Mouse (Mus musculus) embryonic facial prominence, embryonic 14.5 days (tissue): ENCODE measurements at regions not wholly inside any gene's neighbourhood (a gene's known extent, or its start where the extent isn't known, plus 50 kb on each side); places are given as distances from the start of the nearest gene placed in this dataset.

ENCODE experiments used
- ATAC-seq: fragments of 200-750 bp; cut with Nextera tagmentation; 2 replicates; pipeline ENCODE4 v1.8.0; 2017; ENCODE audit warnings: low read depth, moderate number of reproducible peaks, moderate TSS enrichment
- DNase-seq: peaks from one replicate; pipeline ENCODE4 v3.0.0-alpha.2; 2015; ENCODE audit warnings: low spot score
- H3K27ac ChIP-seq: fragments of 300-500 bp; sonication (generic); replicated peaks from 2 replicates; pipeline ENCODE4 v1.5.1; 2014; ENCODE audit warnings: low read depth, mild to moderate bottlenecking, low read length, moderate library complexity
- H3K27me3 ChIP-seq: fragments of 300-500 bp; sonication (generic); replicated peaks from 2 replicates; pipeline ENCODE4 v1.6.1; 2014; ENCODE audit warnings: low read length; ENCODE audit not compliant: control insufficient read depth, insufficient read depth
- H3K36me3 ChIP-seq: fragments of 300-500 bp; sonication (generic); 2 replicates; pipeline ENCODE4 v1.6.1; 2014; ENCODE audit warnings: low read length, mixed read lengths; ENCODE audit not compliant: control insufficient read depth, insufficient read depth
- H3K4me1 ChIP-seq: fragments of 300-500 bp; sonication (generic); 2 replicates; pipeline ENCODE4 v1.6.1; 2014; ENCODE audit warnings: antibody characterized with exemption, low read length; ENCODE audit not compliant: control insufficient read depth, insufficient read depth
- H3K4me2 ChIP-seq: fragments of 300-500 bp; sonication (generic); 2 replicates; pipeline ENCODE4 v1.6.1; 2014; ENCODE audit warnings: low read depth, mild to moderate bottlenecking, low read length, moderate library complexity, mixed read lengths
- H3K4me3 ChIP-seq: fragments of 300-500 bp; sonication (generic); 2 replicates; pipeline ENCODE4 v1.5.1; 2014; ENCODE audit warnings: low read depth, mild to moderate bottlenecking, low read length
- H3K9ac ChIP-seq: fragments of 300-500 bp; sonication (generic); 2 replicates; pipeline ENCODE4 v1.6.1; 2014; ENCODE audit warnings: low read depth, mild to moderate bottlenecking, low read length, moderate library complexity, mixed read lengths
- H3K9me3 ChIP-seq: fragments of 300-500 bp; sonication (generic); 2 replicates; pipeline ENCODE4 v1.6.1; 2016; ENCODE audit warnings: low read length; ENCODE audit not compliant: control insufficient read depth
- WGBS: fragments of 180-500 bp; shearing (Covaris S2); extraction: QIAGEN DNeasy Blood & Tissue Kit; methylation state at CpG from one replicate; pipeline ENCODE4 v1.1.7; 2014; 5-methylcytosine and 5-hydroxymethylcytosine counted together

DNA sequence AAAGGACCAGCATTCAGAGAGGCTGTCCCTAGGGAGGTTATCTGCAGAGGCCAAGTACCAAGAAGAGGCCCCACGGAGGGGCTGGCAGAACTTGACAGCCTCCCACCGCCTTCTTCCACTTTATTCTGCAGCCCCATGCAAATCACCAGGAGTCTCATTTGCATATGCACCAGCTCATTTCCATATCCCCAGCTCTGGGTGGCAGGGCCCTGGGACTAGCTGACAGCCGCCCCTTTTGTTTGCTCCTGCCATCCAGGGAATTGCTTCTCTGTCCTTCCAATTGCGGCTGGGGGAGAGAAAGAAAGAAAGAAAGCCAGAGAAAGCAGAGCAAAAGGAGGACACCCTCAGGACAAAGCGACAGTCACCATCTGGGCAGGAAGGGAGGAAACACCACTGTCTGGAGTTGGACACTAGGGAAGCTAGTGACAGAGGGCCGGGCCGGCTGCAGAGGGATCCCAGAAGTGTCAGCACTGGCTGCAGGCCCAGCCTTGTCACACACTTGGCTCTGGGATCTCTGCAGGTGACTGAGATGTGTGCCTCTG lies 102.4 kb downstream of the Mn1 start:
- Histone ChIP-seq H3K4me1 (peaks cover 4% of the 10 kb centered on the region; the same call in 1 of the 2 replicates), H3K4me2 (no peak overlapping the region), H3K36me3 (no peaks in the 10 kb centered on the region), H3K9ac (no peak overlapping the region), H3K9me3 (no peaks in the 10 kb centered on the region), H3K27ac (no peak overlapping the region), H3K4me3 (no peak overlapping the region), H3K27me3 (no peaks in the 10 kb centered on the region)
- WGBS, result 20% methylated on average over 7 of the region's 7 CpGs
- ATAC-seq (no peak), DNase-seq (no peak)

- no peak overlapping the region for H3K4me3 ChIP-seq
- H3K4me1 ChIP-seq, result peaks cover 4% of the 10 kb centered on the region; the same call in 1 of the 2 replicates
- 49% methylated on average over 2 of the region's 2 CpGs for WGBS
- no peaks in the 10 kb centered on the region for H3K36me3 ChIP-seq
- 0 out of 2 replicates have a peak, but pooled peaks have one; percentile 13 for ATAC-seq
- no peak overlapping the region for H3K9ac ChIP-seq
- no peak overlapping the region for H3K27ac ChIP-seq
- H3K9me3 ChIP-seq, result no peaks in the 10 kb centered on the region
- no peaks in the 10 kb centered on the region for H3K27me3 ChIP-seq
- H3K4me2 ChIP-seq, result no peak overlapping the region
- DNase-seq, result no peak
Measured at GRCm38 (mm10) chr5:111521866-111522265, 104.7 kb downstream of the Mn1 start.

DNA sequence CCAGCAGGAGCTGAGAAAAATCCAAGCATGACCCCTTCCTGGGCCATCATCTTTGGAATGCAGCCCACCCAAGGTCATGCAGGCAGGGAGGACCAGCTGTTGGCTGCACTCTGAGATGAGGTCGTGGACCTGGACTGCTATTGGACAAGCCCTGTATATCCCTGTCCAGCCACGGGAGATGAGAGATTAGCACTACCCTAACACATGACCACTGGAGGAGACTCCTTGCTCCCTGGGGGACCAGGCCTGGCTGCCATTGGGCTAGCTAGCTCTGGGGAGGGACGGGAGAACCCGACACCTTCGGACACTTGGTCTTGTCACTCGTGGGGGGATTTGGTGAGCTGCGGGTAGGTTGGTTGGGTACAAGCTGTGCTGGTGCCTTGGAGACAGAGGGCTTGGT lies 105.4 kb downstream of the Mn1 start:
- Histone ChIP-seq H3K27me3 (no peaks in the 10 kb centered on the region), H3K4me2 (no peak overlapping the region), H3K4me1 (peaks cover 4% of the 10 kb centered on the region; the same call in 1 of the 2 replicates), H3K4me3 (no peak overlapping the region), H3K27ac (no peak overlapping the region), H3K9ac (no peak overlapping the region), H3K9me3 (no peaks in the 10 kb centered on the region), H3K36me3 (no peaks in the 10 kb centered on the region)
- DNase-seq (peak; percentile 86), ATAC-seq (peak; percentile 90)
- WGBS, result 45% methylated on average over 7 of the region's 7 CpGs

DNA sequence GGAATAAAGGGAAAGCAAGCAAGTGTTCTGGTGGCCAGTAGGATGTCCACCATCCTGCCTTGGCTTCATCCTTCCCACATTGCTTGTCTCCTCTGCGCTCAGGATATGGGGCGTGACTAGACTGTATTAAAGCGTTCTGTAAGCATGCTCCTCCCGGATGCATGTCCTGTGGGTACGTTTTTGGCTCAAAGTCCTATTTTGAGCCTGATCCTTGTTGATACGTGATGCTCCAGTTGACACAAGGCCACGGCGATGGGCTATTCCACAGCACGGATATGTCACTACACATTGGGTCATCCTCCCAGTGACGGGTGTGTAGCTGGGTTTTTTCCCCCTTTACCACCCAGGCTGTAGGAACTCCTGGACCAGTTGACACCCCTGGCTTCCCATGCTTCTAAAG lies 110.6 kb downstream of the Mn1 start:
- ATAC-seq (no peak), DNase-seq (no peak)
- no peaks in the 10 kb centered on the region for H3K27me3 ChIP-seq
- H3K27ac ChIP-seq, result no peak overlapping the region
- H3K36me3 ChIP-seq, result no peaks in the 10 kb centered on the region
- H3K4me3 ChIP-seq, result no peak overlapping the region
- WGBS, result 74% methylated on average over 10 of the region's 10 CpGs
- peaks cover 13% of the 10 kb centered on the region for H3K4me1 ChIP-seq
- no peaks in the 10 kb centered on the region for H3K9me3 ChIP-seq
- no peak overlapping the region for H3K9ac ChIP-seq
- no peak overlapping the region for H3K4me2 ChIP-seq

- no peak for ATAC-seq
Measured at GRCm38 (mm10) chr5:111529096-111529495, 111.9 kb downstream of the Mn1 start.

DNA sequence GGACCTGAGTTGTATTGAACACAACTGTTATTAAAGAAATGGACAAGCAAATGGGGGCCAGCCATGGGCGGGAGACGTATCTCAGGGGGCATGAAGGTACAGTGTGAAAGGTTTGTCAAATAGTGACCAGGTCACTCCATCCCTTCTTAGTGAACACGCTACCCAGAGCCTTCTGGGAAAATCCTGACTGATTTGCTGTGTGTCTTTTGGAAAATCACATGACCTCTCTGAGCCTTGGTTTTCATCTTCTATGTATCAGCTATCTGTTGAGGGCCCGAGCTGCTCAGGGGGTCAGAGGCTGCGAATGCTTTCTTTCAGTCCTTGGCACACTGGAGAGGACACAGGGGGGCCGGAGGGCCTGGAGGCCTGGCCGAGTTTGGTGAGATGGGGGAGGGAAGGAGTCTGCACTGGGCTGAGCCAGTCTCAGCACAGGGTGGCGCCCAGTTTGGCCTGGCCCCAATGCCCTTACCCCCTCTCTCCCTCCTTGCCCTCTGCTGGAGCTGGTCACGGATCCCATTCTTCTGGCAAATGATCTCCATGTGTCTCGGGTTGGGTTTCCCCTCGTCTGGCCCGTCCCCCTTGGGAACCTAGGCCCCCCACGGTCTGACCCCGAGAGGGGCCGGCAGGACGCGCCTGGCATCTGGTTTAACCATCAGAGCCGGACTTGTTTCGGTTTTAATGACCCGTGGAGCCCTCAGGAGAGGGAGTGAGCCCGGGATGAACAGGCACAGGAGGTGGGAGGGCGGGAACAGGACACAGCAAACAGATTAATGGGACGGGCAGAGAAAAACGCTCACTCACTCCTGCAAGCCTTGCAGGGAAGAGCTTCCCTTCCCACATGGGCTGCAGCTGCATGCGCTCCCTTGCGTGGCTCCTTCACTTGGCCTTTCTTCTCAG lies 113.7 kb downstream of the Mn1 start:
- no peaks in the 10 kb centered on the region for H3K27me3 ChIP-seq
- peak overlapping the region; percentile 52 for H3K9ac ChIP-seq
- H3K4me3 ChIP-seq, result peak overlapping the region; percentile 15
- 14% methylated on average over 26 of the region's 26 CpGs for WGBS
- H3K27ac ChIP-seq, result peak overlapping the region; percentile 74
- no peaks in the 10 kb centered on the region for H3K9me3 ChIP-seq
- peak overlapping the region; percentile 48 for H3K4me2 ChIP-seq
- peak; percentile 53 for ATAC-seq
- H3K36me3 ChIP-seq, result no peaks in the 10 kb centered on the region
- DNase-seq, result peak; percentile 80
- H3K4me1 ChIP-seq, result peaks cover 21% of the 10 kb centered on the region

More at GRCm38 (mm10) chr5:111529096-111529495, 111.9 kb downstream of the Mn1 start:
- Histone ChIP-seq H3K4me2 (no peak overlapping the region), H3K4me1 (peaks cover 13% of the 10 kb centered on the region), H3K27me3 (no peaks in the 10 kb centered on the region), H3K9ac (no peak overlapping the region), H3K4me3 (no peak overlapping the region), H3K9me3 (no peaks in the 10 kb centered on the region), H3K27ac (no peak overlapping the region), H3K36me3 (no peaks in the 10 kb centered on the region)
- WGBS, result 24% methylated on average over 7 of the region's 9 CpGs
- peak; percentile 55 for DNase-seq

- H3K4me1 ChIP-seq, result peaks cover 21% of the 10 kb centered on the region
- no peak overlapping the region for H3K27ac ChIP-seq
Measured at GRCm38 (mm10) chr5:111532446-111533035, 115.4 kb downstream of the Mn1 start.

DNA sequence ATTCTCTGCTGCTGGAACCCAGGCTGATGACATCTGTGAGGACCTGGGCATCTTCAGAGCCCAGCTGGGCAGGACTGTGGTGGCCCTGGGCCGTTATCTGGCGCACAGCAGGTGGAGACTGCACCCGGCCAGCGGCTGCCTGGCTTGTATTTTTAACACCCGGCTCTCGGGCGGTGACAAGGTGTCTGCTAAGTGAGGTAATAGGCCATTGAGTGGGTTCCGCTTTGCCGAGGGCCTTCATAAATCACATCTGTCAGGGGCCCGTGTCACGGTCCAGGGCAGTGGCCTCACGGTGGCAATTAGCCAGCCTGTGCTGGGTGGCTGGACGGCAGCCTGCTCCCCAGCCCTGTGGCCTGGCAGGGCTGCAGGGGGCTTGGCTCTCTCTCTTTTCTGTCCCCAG lies 118.8 kb downstream of the Mn1 start:
- Histone ChIP-seq H3K9ac (no peak overlapping the region), H3K36me3 (no peaks in the 10 kb centered on the region), H3K27me3 (no peaks in the 10 kb centered on the region), H3K4me2 (no peak overlapping the region), H3K4me1 (peaks cover 17% of the 10 kb centered on the region), H3K27ac (no peak overlapping the region), H3K9me3 (no peaks in the 10 kb centered on the region), H3K4me3 (no peak overlapping the region)
- WGBS, result 50% methylated on average over 9 of the region's 13 CpGs
- DNase-seq, result peak; percentile 6
- ATAC-seq, result no peak

More at GRCm38 (mm10) chr5:111532446-111533035, 115.4 kb downstream of the Mn1 start:
- Histone ChIP-seq H3K9me3 (no peaks in the 10 kb centered on the region), H3K9ac (no peak overlapping the region), H3K27me3 (no peaks in the 10 kb centered on the region), H3K36me3 (no peaks in the 10 kb centered on the region), H3K4me3 (no peak overlapping the region), H3K4me2 (no peak overlapping the region)
- ATAC-seq (no peak), DNase-seq (no peak)
- WGBS, result 89% methylated on average over 9 of the region's 9 CpGs
